Mouse (Mus musculus) liver, adult 2 months (tissue): Measurements from ENCODE around the gene Gm20388.

ENCODE experiments used
- CTCF ChIP-seq: fragments of 200-500 bp; IDR thresholded peaks from 2 replicates; pipeline ENCODE4 v1.5.1; 2011; ENCODE audit warnings: low read depth, low read length, control low read depth
- POLR2A ChIP-seq: fragments of 200-500 bp; IDR thresholded peaks from 2 replicates; pipeline ENCODE4 v1.6.1; 2011; ENCODE audit warnings: low read length, control low read depth; ENCODE audit not compliant: insufficient read depth; ENCODE audit errors: extremely low read depth

GRCm38 (mm10) chr8:123505695-123506094 is 3595.1 kb downstream of the Gm20388 start:
- TF ChIP-seq CTCF (no peak), POLR2A (no peak)
